Mouse (Mus musculus) brown adipose tissue, adult 24 weeks (tissue): ENCODE data around the gene E030018B13Rik. TPM values are rescaled to one million over a fixed set of nuclear protein-coding genes. Genes with fewer than 3 reads are reported as not detected.

ENCODE experiments used
- H3K27ac ChIP-seq: fragments of 200-500 bp; replicated peaks from 2 replicates; pipeline ENCODE4 v1.5.1; 2012; ENCODE audit warnings: low read depth, mild to moderate bottlenecking, low read length
- H3K4me1 ChIP-seq: fragments of 200-500 bp; 2 replicates; pipeline ENCODE4 v1.6.1; 2012; ENCODE audit warnings: low read length, mixed read lengths; ENCODE audit not compliant: control insufficient read depth, insufficient read depth, insufficient read length
- H3K4me3 ChIP-seq: fragments of 200-500 bp; 2 replicates; pipeline ENCODE4 v1.5.1; 2012; ENCODE audit warnings: low read depth, mild to moderate bottlenecking, low read length, moderate library complexity; ENCODE audit not compliant: insufficient read depth
- polyA plus RNA-seq: library from polyadenylated mRNA; stranded (reverse); fragments of >200 nt; gene quantifications from 2 replicates; pipeline ENCODE4 v1.2.4, GENCODE M21; 2012; ENCODE audit not compliant: missing spikeins, insufficient read depth, insufficient read length

Gene E030018B13Rik
- polyA plus RNA-seq, 1 experiment = not detected

GRCm38 (mm10) chr7:63949176-63949575, 32.5 kb downstream of the E030018B13Rik start:
- no peak overlapping the region for H3K4me3 ChIP-seq
- no peak overlapping the region for H3K27ac ChIP-seq
- peaks cover 3% of the 10 kb centered on the region; the same call in 1 of the 2 replicates for H3K4me1 ChIP-seq

GRCm38 (mm10) chr7:63950931-63951607, 34.4 kb downstream of the E030018B13Rik start:
- Histone ChIP-seq H3K4me3 (no peak overlapping the region), H3K27ac (no peak overlapping the region), H3K4me1 (peaks cover 3% of the 10 kb centered on the region; the same call in 1 of the 2 replicates)

GRCm38 (mm10) chr7:63952077-63952898, 35.6 kb downstream of the E030018B13Rik start:
- no peak overlapping the region for H3K4me3 ChIP-seq
- H3K4me1 ChIP-seq = peaks cover 3% of the 10 kb centered on the region; the same call in 1 of the 2 replicates
- H3K27ac ChIP-seq = no peak overlapping the region

GRCm38 (mm10) chr7:63955440-63955839, 38.8 kb downstream of the E030018B13Rik start:
- Histone ChIP-seq H3K27ac (no peak overlapping the region), H3K4me1 (peaks cover 3% of the 10 kb centered on the region; the same call in 1 of the 2 replicates), H3K4me3 (no peak overlapping the region)

GRCm38 (mm10) chr7:63956138-63956823, 39.6 kb downstream of the E030018B13Rik start:
- H3K27ac ChIP-seq = no peak overlapping the region
- H3K4me3 ChIP-seq = no peak overlapping the region
- peaks cover 2% of the 10 kb centered on the region; the same call in 1 of the 2 replicates for H3K4me1 ChIP-seq

- Histone ChIP-seq H3K4me1 (no peaks in the 10 kb centered on the region), H3K27ac (no peak overlapping the region), H3K4me3 (no peak overlapping the region)
Observed at GRCm38 (mm10) chr7:63956981-63957713, 40.5 kb downstream of the E030018B13Rik start.

- Histone ChIP-seq H3K4me3 (no peak overlapping the region), H3K27ac (no peak overlapping the region), H3K4me1 (no peaks in the 10 kb centered on the region)
Observed at GRCm38 (mm10) chr7:63957872-63958640, 41.4 kb downstream of the E030018B13Rik start.

GRCm38 (mm10) chr7:63963632-63964031, 47.0 kb downstream of the E030018B13Rik start:
- no peak overlapping the region for H3K4me3 ChIP-seq
- no peak overlapping the region for H3K27ac ChIP-seq
- peaks cover 4% of the 10 kb centered on the region for H3K4me1 ChIP-seq

- H3K4me1 ChIP-seq = peaks cover 4% of the 10 kb centered on the region
- H3K4me3 ChIP-seq = no peak overlapping the region
- H3K27ac ChIP-seq = no peak overlapping the region
Observed at GRCm38 (mm10) chr7:63964121-63964520, 47.5 kb downstream of the E030018B13Rik start.

GRCm38 (mm10) chr7:63965135-63965534, 48.5 kb downstream of the E030018B13Rik start:
- Histone ChIP-seq H3K27ac (no peak overlapping the region), H3K4me3 (no peak overlapping the region), H3K4me1 (peaks cover 4% of the 10 kb centered on the region)

- Histone ChIP-seq H3K4me3 (no peak overlapping the region), H3K27ac (no peak overlapping the region), H3K4me1 (peaks cover 4% of the 10 kb centered on the region)
Observed at GRCm38 (mm10) chr7:63965635-63966418, 49.2 kb downstream of the E030018B13Rik start.

GRCm38 (mm10) chr7:63969941-63970340, 53.3 kb downstream of the E030018B13Rik start:
- no peak overlapping the region for H3K4me3 ChIP-seq
- peaks cover 7% of the 10 kb centered on the region for H3K4me1 ChIP-seq
- H3K27ac ChIP-seq = no peak overlapping the region
